Mouse (Mus musculus) brain, embryonic 14.5 days (tissue): Measurements from ENCODE around the gene Myh11. TPM values are rescaled to one million over a fixed set of nuclear protein-coding genes. Genes with fewer than 3 reads are reported as not detected.

Source experiments
- DNase-seq: peaks from one replicate; pipeline ENCODE4 v3.0.0-alpha.2; 2011; ENCODE audit warnings: low read depth
- CTCF ChIP-seq: fragments of 200-500 bp; IDR thresholded peaks from 2 replicates; pipeline ENCODE4 v1.5.1; 2012; ENCODE audit warnings: inconsistent platforms, mild to moderate bottlenecking, moderate library complexity, borderline replicate concordance; ENCODE audit not compliant: insufficient read depth, insufficient read length; ENCODE audit errors: extremely low read depth
- POLR2A ChIP-seq: fragments of 200-500 bp; IDR thresholded peaks from 2 replicates; pipeline ENCODE4 v1.6.1; 2012; ENCODE audit warnings: mild to moderate bottlenecking, inconsistent platforms, borderline replicate concordance; ENCODE audit not compliant: poor library complexity, insufficient read depth, insufficient read length, severe bottlenecking; ENCODE audit errors: extremely low read depth
- polyA plus RNA-seq: library from polyadenylated mRNA; depleted of rRNA; stranded (reverse); fragments of >200 nt; gene quantifications from 2 replicates; pipeline ENCODE4 v1.2.3, GENCODE M21; 2012

Gene Myh11
- polyA plus RNA-seq, 1 experiment: 0.74 TPM

DNA sequence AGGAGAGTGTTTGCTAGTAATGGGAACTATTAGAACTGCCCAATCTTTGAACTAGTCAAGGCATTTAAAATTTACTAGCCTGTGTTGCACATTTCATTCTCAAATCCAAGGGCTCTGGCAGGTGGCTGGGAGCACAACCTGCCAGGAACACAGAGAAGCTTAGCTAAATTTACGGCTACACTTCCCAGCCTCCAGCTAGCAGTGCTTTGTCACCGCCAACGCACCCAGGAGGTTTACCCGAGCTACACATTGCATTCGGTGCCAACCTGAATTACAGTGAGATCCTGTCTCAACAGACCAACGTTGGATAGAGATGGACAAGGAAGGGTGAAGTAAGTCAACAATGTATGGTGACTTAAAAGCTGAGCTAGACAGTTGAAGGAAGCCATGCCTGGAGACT lies 27.9 kb downstream of the Myh11 start:
- TF ChIP-seq CTCF (no peak), POLR2A (no peak)
- DNase-seq: no peak

DNA sequence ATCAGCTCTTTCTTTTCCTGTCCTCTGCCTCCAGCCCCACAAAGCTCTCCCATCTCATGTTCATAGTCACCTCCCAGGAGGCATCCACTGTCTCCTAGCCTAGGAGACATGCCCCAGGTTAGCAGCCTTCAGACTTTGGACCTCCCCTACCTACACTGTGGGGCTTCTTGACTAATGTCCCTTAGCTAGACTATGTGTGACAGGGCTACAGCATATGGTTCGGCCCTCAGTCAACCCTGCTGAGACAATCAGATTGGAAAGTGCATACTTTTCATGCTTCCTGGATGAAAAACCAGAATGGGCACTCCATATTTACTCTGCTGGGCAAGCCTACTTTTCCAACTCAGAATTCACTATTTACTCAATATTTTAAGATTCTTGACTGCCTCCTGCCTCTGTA lies 28.8 kb downstream of the Myh11 start:
- no peak for DNase-seq
- TF ChIP-seq POLR2A (no peak), CTCF (no peak)

DNA sequence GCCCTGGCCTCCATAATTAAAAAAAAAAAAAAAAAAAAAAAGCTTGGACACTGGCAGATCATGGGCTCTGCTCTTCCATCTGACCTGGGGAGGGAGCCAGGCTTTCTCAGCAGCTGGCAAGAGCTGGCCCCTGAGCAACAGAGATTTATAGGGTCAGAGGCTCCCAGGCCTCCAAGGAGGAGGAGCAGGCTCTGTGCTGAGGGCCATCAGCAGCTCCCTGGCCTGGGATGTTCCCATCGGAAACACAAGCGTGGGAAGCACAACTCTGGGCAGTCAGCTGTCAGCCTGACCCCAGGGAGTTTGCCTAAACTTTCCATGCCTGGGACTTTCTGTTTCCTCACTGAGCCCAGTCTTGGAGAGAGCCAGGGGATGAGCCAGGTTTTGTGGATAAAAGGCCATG lies 32.3 kb downstream of the Myh11 start:
- no peak for TF ChIP-seq CTCF
- no peak for TF ChIP-seq POLR2A
- DNase-seq: no peak

DNA sequence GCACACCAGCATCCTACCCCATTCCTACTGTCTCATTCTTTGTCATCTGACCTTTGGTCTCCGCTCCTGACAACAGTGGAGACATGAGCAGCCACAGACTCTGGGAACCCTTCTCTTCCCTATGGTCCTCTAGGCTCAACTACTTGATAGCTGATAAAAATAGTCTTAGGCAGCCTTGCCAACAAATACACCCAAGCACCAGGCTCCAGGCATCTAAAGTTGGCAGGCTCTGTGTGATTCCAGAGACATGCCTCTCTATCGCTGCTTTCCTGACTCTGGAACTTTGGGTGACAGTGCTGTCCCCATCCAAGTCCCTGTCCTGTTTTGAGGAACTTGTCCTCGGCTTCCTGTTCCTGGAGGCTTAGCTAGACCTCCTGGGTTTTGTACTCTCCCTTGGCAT lies 37.6 kb downstream of the Myh11 start:
- TF ChIP-seq POLR2A (no peak), CTCF (no peak)
- DNase-seq: no peak

DNA sequence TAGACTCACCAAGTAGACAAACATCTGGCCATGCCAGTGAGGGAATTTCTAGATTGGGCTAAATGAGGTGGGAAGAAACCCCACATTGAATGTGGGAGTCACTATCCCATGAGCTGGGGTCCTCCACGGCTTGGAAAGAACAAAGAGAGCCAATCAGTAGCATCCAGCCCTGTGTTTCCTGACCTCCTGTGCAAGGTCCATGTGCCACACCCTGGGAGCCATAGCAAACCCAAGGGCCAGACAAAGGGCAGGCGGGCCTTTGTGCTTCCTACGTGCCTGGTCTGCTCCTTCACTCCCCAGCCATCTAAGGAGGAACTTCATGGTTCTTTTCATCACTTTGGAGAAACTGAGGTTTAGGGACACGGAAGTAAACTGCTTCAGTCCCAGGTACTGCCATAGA lies 38.3 kb downstream of the Myh11 start:
- TF ChIP-seq POLR2A (no peak), CTCF (no peak)
- DNase-seq: no peak

DNA sequence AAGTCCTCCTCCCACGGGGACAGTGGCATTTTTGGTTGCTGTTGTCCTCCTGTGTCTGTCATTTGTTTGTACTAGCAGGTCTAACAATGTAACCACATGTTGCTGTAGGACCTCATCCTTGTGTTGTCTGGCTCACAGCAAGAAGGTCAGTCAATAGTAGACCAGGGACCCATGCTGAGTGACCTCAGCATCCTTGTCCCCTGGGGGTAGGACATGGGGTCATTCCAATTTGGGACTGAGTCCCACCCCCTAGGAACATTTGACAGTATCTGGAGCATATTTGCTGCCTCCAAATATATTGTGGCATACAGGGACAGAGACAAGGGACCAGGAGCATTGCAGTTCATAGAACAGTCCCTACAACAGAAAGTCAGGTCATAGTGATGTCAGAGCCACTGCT lies 41.3 kb downstream of the Myh11 start:
- no peak for DNase-seq
- TF ChIP-seq POLR2A: no peak
- no peak for TF ChIP-seq CTCF

DNA sequence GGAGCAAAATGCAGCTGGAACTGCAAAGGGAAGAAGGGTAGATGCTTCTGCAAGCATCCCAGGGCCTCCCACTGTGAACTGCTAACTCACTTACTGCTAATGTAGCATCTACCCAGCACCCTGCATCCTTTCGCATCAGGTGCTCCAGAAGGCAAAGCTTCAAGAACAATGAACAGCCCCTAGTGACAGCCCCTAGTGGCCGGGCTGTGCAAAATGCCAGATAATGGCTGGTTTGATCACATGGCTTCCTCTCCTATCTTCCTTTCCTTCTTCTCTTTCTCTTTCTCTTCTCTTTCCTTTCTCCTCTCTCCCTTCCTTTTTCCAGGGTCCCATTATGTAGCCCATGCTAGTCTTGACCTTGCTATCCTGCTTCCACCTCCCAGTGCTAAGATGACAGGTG lies 48.6 kb downstream of the Myh11 start:
- peak; percentile 2 for DNase-seq
- TF ChIP-seq CTCF (peak; percentile 55; the same call in 1 of the 2 replicates), POLR2A (no peak)

DNA sequence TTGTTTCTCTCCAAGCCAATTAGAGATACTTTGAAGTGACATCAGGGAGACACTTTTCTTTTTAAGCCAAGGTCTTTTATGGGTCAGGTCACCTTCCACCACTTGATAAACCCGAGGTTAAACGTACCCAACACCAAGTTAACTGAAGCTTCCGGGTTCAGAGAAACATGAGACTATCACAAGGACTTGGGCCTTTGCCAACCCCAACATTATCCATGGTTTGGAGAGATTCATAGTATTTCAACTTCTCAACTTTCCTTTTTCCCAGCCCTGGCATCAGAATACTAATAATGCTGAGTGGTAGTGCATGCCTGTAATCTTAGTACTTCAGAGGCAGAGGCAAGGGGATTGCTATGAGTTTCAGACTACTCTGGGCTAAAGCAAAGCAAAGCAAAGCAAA lies 49.1 kb downstream of the Myh11 start:
- no peak for DNase-seq
- TF ChIP-seq CTCF: no peak
- TF ChIP-seq POLR2A: no peak

DNA sequence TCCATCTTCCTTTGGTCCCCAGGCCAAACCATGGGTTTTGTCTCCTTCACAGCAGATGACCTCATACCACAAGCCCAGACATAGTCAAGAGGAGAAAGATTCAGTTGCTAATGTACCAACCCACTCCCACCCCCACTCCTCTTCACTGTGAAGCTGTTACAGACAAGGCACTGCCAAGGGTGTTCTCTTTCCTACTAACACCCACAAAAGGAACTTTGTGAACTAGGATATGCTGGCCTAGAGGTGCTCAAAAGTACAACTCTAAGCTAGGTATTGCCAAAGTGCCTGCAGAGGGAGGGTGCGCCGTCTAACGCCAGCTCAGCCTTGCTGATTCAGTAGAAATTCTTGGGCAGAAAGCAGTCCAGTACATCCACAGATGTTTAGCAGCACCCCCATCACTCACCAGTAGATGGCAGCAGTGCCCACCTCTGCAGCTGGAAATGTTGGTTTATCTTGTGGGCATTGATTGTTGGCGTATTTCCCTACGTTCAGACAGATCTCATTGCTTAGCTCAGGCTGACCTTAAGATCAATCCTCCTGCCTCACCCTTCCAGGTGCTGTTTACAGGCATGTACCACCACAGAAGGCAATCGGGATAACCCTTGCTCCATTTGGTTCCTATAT lies 54.0 kb downstream of the Myh11 start:
- TF ChIP-seq CTCF: peak; percentile 90
- TF ChIP-seq POLR2A: no peak
- DNase-seq: peak; percentile 82

DNA sequence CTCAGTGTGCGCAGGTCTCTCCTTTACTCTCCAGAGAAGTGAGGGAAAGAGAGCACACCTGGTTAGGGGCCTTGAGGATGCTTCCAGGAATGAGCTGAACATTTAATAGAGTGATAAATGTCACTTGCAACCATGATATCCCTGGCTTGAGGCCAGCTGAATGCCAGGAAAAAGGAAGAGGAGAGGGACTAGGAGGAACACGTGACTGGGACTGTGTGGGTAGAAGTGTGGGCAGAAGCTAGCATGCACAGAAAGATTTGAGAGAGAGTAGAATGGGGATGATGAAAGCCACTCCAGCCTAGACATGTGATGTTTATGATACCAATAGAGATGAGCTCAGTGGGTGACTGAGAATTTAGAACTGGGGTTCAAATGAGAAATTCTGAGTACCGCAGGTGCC lies 76.0 kb downstream of the Myh11 start:
- TF ChIP-seq CTCF: no peak
- DNase-seq: no peak

DNA sequence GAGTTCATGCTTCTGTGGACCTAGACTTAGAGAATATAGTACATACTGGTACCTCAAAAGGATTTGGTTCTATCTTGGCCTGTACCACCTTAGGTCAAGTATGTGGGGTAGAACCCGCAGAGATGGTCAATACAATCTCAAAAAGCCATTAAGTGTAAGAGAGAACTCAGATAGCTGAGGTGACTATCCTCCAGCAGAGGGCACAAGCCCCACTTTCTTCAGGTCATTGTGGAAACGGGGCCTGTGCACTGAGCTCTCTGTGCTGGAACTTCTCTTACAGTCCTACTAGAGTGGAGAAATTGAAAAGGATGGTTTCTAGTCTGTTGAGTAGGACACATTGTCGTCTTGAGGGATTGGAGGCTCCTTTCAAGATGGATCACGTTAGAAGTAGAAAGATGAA lies 92.4 kb downstream of the Myh11 start:
- TF ChIP-seq POLR2A: no peak
- TF ChIP-seq CTCF: no peak
- DNase-seq: no peak

DNA sequence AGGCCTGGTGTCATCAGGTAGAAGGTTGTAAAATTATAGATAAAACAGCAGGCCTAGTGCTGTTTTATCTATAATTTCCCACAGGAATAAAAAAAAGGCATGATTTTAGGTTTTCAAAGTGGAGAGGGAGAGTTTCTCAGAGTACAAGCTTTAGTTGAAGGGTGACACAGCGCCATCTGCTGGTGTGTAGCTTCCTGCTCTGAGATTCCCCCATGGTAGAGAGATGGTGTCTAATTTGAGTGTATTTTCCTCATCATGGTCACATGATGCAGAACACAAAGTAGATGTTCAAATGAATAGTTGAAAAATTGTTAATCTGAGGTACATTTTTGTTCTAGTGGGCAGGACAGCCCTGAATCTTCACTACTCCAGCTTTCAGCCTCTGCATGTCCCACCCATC lies 95.7 kb downstream of the Myh11 start:
- TF ChIP-seq CTCF (peak; percentile 66; the same call in 1 of the 2 replicates), POLR2A (no peak)
- DNase-seq: peak; percentile 63
